Mouse (Mus musculus) c-Kit-positive CD71-positive TER-119-positive erythroid progenitor cells, embryonic 14.5 days (primary cell): ENCODE data around the gene CK137956.

Experiments used
- DNase-seq: peaks from one replicate; pipeline ENCODE4 v3.0.0-alpha.2; 2013; ENCODE audit warnings: low spot score

Gene CK137956

DNA sequence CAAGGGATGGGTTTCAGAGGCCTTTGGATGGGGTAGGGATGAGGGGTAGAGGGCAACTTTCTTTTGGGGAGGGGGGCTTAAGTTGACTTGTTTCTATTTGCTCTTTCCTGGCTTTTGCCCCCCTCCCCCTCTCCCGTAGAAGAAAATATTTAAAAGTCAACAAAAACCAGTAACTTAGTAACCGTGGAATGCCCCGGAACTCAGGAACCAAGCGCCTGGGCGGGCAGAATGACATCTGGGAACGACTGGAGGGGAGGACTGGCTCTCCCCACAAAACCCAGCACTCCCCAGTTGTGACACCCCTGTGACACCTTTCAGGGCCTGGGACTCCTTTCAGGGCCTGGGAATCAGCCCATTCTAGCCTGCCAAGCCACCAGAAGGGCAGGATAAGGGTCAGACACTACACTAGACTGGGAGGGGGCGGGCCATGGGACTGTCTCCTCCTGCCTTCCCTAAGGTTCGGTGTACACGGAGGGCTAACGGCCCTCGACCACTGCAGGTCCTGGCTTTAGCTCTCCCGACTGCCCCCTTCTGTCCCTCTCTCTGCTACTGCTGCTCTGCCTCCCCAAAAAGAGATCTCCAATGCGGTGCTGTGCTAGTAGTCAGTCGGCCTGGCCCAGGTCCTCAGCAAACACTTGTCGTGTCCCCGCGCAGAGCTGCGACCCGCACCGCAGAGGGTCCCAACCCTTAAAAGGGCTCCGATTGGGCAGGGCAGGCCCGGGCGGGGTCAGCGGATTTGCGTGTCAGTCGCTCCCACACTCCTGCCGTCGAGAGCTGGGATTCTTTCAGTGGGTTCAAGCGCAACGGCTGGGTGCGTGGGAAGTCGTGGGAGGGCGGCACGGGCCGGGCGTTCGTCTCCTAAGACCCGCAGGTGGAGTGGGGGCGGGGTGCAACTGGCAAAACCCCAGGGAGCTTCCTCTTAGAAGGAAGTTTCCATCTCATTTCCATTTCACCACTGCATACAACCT lies at the start of gene CK137956:
CK137956 (minus strand) TSS at position 51 of the 968 bp plus-strand sequence.
- no peak for DNase-seq

DNA sequence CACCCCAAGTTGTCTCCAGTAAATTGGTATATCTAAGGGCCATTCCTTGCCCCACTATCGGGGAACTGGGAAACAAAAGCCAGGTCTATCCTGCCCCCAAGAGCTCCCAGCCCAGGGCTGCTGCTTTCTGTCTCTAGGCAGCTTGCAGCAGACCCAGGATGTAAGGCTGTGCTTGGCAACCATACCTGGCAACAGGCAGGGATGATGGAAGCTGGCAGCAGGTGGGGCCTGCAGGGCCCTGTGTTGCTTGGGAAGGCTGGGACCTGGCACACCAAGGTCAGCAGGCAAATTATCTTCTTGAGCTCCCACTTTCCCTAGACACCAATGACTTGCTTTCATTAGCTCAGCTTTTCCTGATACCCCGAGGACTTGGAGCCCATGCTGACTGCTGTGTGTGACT lies 48.7 kb upstream of the CK137956 start:
- DNase-seq = no peak

DNA sequence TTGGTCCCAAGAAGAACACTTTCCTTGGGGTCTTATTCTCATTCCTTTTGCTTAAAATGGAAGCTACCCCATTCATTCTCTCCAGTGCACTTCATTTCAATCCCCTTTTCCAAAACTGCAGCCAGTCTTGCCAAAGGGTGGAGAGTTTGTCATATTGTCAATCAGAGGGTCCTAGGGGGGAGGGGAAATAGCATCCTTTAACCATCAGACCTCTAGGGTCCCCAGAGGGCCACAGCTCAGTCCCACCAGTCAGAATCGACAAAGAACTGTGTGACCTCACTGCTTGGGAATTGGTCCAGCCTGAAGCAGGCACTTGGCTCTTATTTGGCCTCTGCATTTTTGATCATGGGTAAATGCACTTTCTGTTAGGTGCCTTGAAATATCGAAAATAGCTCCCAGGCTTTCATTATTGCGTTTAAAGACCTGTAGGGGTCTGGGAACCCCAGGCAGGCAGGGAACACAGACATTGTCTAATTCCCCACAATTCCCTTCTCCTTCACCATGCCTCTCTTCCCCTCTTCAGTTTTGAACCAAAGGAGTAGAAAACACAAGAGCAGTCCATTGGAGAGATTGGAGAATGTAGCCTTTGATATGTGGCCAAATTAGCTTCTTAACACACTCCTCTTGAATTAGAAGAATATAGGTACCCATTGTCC lies 34.2 kb upstream of the CK137956 start:
- DNase-seq = no peak

DNA sequence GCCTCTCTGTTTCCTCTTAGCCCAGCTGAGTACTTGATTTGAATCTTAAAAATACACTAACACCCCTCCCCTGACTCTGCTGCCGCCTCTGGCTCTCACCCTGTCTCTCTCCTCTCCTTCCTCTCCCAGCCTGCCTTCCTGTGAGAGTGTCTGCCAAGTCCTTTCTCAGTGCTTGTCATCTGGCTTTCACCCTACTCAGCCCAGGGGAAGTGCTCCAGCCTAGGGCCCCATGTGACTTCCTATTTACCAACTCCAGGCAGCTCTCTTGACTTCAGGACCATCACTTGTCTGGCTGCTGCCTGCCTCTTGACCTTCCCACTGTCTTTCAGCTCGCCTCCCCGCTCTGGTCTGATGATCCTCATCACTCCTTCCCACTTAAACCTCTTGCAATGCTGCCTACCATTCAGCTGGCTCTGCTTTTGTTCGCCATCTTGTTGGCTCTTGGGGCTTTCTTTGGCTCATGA lies 31.9 kb upstream of the CK137956 start:
- no peak for DNase-seq

DNA sequence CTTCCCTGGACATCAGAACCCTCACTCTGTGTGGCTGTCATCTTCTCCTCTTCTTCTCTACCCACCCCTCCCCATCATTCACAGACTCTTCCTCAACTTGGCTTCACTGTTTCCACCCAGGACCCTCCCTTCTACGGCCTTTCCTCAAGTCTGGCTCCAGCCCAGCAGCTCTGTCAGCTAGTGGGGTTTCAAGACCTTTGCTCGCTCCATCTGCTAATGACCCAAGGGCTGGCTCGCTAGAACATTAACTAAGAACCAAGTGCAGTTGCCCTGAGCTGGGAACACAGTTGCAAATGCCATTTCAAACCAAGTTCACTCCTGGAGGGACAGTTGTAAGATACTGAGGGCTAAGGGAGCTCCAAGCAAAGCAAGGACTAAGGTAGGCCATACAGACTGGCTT lies 28.5 kb upstream of the CK137956 start:
- DNase-seq = no peak

DNA sequence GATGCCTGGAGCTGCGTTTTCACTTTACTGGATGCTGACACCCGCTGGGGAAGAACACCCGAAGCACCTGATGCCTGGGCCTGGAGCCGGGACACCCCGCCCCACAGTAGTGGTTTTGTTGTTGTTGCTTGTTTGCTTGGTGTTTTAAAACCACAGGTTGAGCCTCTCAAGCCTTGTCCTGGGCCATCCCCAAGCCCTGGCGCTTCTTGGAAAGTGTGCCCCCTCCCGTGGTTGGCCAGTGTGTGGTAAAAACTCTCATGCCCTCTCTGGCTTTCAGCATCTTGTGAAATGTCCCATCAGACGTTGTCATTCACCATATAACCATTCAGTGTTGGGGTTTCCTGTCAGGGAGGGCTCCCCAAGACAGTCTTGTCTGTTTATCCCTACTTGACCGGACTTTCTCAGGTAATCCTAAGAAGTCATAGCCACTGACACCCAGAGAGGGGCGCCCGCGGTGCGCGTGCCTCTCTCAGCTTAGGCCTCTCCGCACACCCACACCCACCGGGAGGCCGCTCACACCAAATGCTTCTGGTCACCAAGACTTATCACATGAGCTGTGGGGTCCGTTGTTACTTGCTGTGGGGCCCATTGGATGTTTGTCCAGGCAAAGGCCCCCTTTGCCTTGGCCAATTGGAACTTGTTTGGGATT lies 18.7 kb upstream of the CK137956 start:
- DNase-seq = no peak

DNA sequence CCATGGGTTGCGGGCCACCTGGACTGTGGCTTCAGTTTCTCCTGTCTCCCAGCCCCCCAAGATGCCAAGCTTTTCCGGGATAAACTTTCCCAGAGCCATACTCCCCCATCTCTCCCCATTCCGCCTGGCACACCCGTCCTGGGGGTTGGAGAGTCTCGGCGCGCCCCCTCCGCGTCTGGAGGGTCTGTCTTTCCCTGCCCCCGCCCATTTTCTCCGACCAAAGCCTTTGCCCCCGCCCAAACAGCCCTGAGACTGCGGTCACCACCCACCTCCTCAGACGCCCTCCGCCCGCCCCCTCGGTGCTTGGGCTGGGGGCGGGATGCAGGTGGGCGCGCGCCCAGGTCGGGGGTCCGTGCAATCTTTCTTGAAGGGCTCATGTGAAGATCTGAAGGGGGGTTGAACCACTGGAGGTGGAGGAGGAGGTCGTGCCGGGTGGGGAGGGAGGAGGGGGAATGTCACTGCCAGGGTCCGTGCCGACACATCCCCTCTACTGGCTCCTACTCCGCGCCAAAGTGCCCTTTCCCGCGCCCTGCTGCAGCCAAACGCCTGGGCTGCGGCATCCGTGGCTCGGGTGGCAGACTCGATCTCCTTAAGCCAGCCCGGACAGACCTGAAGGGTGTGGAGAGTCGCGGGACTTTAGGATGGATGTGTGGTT lies 17.9 kb upstream of the CK137956 start:
- no peak for DNase-seq

DNA sequence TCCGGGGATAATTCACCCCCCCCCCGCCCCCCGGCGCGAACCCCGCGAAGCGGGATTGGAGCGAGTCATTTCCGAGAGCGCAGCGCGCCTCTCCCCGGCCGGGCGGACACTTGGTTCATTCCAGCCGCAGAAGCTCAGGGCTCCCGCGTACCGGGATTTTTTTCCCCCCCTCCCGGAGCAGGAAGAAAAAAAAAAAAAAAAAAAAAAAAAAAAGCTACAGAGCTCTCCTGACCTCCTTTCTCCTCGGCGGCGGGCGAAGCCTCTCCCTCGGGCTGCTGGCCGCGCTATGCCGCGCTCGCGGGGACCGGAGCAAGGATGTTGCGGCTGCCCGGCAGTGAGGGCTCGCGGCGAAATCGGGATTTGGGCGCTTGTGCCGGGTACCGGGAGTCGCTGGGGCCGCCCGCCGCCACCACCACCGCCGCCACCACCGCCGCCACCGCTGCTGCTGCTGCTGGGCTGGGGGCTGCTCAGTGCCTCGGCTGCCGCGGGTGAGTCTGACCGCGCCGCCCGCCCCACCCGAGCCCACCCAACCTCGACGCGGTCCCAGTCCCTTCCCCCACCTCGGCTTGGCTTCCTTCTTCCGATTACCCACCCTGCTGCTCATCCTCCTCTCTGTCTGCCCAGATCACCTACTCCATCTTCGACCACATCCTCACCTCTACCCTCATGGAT lies 17.2 kb upstream of the CK137956 start, which contains the start of gene Csmd2:
Csmd2 (plus strand) TSS at position 74 of the 672 bp plus-strand sequence.
- no peak for DNase-seq

DNA sequence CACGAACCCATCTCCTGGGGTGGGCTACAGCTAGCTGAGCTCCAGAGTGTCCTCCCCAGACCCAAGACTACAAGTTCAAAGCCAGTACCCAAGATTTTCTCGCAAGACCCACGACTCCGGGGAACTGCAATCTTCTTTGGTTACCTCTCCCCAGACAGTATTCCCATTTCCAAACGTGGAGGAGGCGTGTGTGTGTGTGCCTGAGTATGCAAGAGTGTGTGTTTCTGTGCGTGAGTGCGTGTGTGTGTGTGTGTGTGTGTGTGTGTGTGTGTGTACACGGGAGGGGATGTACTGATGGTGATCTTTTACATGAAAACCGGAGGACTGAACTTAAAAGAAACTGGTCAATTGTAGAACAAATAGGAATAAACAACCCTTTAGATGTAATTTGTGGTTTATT lies 16.5 kb upstream of the CK137956 start:
- DNase-seq = no peak

DNA sequence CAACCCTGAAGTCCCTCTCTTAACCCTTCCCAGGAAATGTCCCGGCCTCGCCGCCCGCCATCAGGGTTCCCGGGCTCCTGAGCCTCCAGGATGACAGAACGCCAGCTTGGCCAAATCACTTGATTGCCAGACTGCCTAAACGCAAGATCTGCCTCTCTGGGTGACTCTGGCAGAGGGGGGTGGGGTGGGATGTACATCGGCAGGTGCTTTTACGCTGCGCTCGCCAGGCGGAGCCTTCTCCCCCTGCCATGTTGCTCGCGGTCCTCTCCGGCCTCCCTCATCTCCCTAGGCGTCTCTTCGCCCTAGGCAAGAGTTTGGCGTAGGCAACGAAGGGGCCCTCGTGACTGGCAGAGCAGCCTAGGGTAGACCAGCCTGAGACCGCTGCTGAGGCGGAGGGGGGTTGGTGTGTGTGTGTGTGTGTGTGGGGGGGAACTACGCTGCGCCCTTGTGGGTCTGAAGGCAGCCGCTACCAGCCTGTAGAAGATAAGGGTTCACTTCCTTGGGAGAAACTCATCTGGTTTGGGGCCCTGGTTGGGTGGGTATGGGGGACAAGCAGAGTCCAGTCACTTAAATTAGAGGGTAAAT lies 15.8 kb upstream of the CK137956 start:
- DNase-seq = no peak

DNA sequence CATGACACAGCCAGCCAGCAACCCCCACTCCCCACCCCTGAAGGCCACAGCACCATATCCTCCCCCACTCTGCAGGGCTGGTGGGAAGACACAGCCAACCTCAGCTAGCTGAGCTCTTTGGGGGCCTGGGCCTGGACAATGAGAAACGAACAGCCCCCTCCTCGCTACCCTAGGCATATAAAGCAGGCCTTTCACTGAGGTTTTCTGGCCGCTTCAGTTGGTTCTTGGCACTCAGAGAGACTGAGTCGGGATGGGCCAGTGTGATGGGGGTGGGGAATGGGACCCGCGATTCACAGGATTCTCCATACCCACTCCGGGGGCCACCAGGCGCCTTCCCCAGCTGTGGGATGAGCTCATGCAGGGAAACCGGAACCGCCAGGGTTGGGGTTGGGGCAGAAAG lies 15.1 kb upstream of the CK137956 start:
- DNase-seq = no peak

DNA sequence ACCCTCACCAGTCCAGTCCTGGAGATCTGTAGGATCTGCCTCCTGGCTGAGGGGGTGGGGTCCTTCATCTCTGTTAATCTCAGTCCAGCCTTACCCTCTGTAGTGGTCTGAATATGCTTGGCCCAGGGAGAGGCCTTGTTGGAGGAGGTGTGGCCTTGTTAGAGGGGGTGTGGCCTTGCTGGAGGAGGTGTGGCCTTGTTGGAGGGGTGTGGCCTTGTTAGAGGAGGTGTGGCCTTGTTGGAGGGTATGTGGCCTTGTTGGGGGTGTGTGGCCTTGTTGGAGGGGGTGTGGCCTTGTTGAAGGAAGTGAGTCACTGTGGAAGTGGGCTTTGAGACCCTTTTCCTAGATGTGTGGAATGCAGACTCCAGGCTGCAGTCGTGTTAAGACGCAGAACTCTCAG lies 13.7 kb upstream of the CK137956 start:
- DNase-seq = no peak

DNA sequence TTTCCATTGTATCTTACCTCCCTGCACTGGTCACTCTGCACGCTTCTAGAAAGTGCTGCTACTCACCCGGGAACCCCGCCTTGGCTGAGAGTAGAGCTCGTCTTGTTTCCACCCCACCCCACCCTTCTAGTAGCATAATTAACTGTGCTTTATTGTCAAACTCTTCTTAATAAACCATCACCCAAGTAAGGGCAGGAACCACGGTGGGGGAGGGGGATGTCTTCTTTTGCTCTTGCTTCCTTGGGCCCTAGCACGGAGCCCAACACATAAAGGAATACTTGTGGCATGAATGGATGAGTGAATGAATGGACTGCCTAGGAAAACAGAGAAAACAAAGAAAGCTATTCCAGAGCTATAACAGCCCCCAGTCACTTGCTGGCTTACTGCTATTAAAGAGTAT lies 10.4 kb upstream of the CK137956 start:
- no peak for DNase-seq

DNA sequence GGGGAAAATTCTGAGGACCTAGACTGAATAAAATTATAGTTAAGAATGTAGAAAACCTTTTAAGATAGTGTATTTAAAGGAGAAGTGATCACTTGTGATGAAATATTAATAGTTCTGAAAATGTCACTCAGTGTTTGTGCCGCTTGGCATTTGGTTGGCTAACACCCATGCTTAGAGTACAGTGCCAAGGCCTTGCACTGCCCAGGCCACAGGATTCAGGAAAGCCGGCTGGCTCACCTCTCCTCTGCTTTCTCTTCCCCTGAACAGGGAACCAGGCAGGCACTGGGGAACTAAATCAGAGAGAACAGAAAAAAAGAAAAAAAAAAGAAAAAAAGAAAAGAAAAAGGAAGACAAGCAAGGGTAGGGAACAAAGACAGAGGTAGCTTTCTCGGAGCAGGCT lies 2.2 kb upstream of the CK137956 start:
- DNase-seq = no peak

DNA sequence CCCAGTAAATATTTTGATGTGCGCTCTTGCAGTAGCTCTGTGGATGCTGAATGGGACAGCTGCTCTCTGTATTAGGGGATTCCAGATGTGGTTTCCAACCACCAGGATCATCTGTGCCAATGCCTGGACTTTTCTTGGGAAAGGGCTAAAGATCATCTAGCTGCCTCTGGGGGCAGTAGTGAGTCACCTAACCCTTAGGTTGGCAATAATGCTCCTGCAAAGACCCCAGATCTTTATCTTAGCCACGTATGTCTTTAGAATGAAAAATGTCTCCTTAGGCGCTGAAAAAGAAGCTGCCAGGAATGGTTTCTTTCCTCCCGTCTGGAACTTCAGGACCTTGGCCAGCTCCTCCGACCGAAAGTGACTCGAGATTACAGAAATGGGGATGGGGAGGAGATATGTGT lies 731 bp downstream of the CK137956 start:
- no peak for DNase-seq

DNA sequence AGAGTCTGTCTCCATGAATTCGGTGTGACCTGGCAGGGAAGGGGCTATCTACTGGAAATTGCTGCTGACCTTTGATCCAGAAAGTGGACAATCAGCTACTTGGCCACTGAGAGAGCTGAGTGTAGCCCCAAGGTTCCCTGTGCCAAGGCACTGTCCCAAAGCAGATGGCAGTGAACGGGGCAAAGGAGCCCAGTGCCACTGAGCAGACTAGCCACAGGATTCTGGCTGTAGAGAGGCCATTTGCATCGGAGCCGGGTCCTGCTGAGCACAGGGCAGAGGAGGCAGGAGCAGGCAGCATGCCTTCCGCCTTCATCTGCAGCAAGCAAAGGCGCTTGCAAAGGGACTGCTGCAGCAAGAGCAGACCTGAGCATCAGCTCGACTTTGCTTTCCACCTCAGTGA lies 1.6 kb downstream of the CK137956 start:
- DNase-seq = no peak

DNA sequence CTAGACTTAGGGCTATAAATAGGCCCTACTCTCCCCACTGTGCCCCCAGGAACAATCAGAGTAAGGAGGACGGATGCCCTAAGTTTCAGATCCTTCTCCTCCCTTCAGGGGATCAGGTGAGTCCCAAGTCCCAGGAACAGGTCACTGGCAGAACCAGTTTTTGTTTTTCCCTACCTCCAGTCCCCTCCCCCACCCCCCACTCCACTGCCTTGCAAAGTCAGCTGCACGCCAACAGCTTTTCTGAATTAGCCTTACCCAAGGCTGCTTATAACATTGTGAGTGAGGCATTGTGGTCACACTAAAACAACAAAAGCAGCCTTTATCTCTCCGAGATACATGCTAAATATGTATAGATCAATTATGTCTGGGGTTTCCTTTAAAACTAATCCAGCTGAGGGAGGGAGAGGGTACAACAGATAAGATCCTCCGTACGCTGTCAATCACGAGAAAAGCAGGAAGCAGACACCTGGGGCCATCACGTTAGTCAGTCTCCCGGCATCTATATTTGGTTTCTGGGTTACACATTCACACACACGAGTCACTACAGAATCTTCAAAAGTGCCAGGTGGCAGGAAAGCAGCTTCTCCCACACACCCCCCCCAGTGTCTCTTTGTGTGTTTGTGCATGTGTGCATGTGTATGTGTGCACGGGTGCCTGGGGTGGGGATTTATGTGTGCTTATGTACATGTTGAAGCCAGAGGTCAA lies 17.6 kb downstream of the CK137956 start:
- DNase-seq = no peak

DNA sequence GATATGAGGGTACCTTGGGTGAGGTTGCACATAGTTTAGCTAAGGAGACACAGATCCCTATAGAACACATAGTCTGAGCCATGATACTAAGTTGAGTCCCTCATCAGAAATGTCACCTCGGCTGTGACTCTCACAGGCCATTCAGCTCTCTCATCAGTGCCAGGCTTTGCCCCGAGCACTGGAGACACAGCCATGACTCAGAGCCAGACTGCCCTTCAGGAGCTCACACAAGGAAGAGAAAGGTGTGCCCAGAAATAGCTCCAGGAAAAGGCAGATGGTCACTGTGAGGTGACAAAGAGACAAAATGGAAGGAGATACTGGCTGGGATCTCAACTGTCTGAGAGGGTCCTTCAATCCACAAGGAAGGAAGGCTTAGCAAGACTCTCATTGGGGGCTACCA lies 23.1 kb downstream of the CK137956 start:
- DNase-seq = no peak

DNA sequence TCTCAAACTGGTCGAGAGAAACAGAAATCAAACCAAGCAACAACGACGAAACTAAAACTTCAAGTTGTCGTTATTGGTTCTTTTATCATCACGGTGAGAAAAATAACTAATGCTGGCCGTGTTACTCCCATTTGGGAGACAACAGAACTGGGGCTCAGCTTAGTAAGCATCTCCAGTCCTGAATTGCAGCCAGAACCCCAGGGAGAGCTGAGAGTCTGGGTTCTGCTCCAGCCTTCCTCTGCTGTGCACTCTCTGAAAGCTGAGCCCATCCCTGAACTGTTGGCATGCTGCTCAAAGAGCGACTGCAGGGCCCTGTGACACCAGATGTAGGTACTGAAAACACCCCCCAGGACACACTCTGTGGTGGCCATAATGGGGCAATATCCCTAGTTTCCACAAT lies 33.3 kb downstream of the CK137956 start:
- DNase-seq = no peak

DNA sequence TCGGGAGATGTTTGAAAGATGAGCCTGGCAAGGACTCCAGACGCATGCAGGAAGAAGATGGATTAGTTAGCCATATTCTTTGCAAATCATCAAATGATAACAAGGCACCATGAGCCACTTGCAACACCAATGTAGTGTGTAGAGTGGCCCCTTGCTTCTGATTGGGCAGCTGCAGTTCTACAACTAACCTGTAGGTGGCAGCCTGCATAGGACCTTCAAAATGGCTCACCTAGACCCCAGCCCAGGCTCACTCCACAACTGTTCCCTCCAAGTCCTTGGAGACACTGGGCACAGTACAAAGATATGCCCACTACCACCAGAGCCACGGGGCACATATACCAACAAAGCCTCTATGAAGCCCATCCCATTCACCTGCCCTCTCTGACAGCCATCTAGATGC lies 35.4 kb downstream of the CK137956 start:
- no peak for DNase-seq

DNA sequence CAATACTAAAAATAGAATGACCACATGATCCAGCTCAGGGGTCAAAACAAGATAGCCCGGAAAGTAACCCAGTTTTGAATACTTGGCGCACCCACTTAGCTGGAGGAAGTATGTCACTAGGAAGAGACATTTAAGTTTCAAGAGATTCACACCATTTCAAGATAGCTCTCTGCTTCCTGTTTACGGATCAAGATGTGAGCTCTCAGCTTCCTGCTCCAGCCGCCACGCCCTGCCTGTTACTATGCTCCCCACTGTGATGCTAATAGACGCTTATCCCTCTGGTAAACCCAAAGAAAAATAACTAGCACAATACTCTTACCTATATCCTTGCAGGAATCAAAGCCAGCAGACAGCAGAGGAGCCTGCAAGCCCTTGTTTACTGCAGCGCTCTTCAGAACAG lies 57.2 kb downstream of the CK137956 start:
- no peak for DNase-seq
